Mouse (Mus musculus) C3H10T1/2 (cell line): Measurements from ENCODE around the gene Cox6a1. TPM values are rescaled to one million over a fixed set of nuclear protein-coding genes. Genes with fewer than 3 reads are reported as not detected.

Experiments
- polyA plus RNA-seq, 2 experiments: library from polyadenylated mRNA; unstranded; fragments of >200 nt; fragmentation: generic; extraction: Trizol; gene quantifications; one replicate each; pipeline ENCODE4 v1.2.1; 2012; ENCODE audit warnings: missing spikeins in 2 of 2

Gene Cox6a1
- 1,000 to 10,000 TPM; 1,611 to 2,667 TPM for polyA plus RNA-seq

DNA sequence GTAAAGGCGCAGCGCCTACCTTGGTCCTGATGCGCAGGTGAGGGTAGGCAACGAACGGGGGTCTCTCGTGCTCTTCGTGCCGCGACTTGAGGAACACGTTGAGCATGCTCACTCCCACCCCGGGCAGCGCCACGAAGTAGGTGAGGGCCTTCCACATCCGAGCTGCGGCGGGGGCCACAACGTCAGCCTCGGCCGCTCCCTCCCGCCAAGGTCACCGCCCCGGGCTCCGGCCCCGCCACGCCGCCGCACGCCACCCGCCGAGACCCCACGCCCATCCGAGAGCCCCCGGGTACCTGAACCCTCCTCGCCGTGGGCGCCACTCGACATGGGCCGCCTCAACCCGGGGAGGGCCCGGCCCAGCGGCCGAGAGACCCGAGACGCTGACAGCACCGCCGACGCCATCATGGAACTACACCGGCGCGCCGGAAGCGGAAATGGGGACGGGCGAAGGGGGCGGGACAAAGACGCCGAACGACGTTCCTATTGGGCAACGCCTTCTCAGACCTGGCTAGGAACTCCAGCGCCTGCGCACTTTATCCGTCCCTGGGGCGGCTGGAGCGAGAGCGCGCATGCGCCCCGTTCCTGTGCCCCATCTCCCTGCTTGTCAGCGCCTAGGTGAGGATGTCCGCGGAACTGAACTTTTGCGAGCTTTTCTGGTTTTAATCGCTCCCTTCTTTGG is at the start of gene Cox6a1:
Cox6a1 (minus strand) TSS at position 436 of the 679 bp plus-strand sequence.

DNA sequence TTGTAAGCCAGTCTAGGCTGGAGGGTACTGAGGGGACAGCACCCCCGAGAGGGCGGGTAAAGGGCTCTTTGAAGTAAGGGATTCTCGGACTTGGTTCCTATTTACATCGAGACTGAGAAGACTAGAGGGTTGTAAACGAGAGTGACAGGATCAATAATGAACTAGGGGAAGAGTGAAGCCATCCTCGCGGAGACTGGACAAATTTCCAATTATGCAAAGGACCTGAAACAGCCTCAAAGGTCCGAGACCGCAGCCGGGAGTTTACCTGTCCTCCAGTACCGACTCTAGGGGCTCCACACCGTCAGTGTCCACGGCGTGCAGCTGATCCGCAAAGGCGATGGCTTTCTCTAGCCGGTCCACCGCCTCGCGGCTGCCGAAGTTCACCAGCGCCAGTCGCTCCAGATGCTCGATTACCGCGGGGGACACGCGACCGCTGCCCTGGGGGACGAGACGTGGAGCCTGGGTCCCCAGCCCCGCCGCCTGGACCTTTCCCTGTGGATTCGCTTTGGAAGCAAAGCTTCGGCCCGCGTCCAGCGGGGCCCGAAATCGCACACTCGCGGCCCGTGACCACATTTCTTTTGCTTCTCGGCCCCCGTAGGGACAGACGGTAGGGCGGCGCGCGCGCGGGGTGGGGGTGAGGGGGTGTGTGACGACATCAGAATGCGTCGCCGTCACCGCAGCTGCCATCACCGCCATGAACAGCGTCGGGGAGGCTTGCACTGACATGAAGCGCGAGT is 8.0 kb downstream of the Cox6a1 start, which contains the start of the genes Gatc and Triap1:
Gatc (minus strand) TSS at position 602 of the 737 bp plus-strand sequence.
Triap1 (plus strand) TSS at position 649 of the 737 bp plus-strand sequence.

GRCm38 (mm10) chr5:115326875-115327609 is 21.7 kb downstream of the Cox6a1 start, which contains the start of gene Srsf9:
Gene Srsf9 (plus strand): TSS chr5:115327177.

GRCm38 (mm10) chr5:115300792-115301614 is 47.8 kb downstream of the Cox6a1 start, which contains the start of gene Dynll1:
Gene Dynll1 (minus strand): TSS chr5:115300999.

Other genes starting within 250 kb of the Cox6a1 start
- gene Acads, start 229.6 kb downstream of the Cox6a1 start, polyA plus RNA-seq, result 10 to 100 TPM; 46.2 to 54.7 TPM
- 10 to 100 TPM; 13.3 to 33.6 TPM for gene Unc119b, start 214.0 kb downstream of the Cox6a1 start, polyA plus RNA-seq
- 10 to 100 TPM; 18.5 to 63.7 TPM for gene Mlec, start 190.8 kb downstream of the Cox6a1 start, polyA plus RNA-seq
- under 1 TPM; 0.04 to 0.15 TPM for gene Cabp1, start 154.6 kb downstream of the Cox6a1 start, polyA plus RNA-seq
- 100 to 1,000 TPM in 1 of 2 experiments, 10 to 100 TPM in 1; 79.2 to 180 TPM for gene Pop5, start 113.1 kb downstream of the Cox6a1 start, polyA plus RNA-seq
- gene Rnf10, start 76.1 kb downstream of the Cox6a1 start, polyA plus RNA-seq, result 100 to 1,000 TPM in 1 of 2 experiments, 10 to 100 TPM in 1; 88.2 to 152 TPM
- 10 to 100 TPM; 11.0 to 18.1 TPM for gene Coq5, start 69.3 kb downstream of the Cox6a1 start, polyA plus RNA-seq
- 100 to 1,000 TPM; 474 to 488 TPM for gene Dynll1, start 48.0 kb downstream of the Cox6a1 start, polyA plus RNA-seq
- gene Srsf9, start 21.8 kb downstream of the Cox6a1 start, polyA plus RNA-seq, result 10 to 100 TPM; 49.7 to 75.2 TPM
- 10 to 100 TPM in 1 of 2 experiments, 1 to 10 TPM in 1; 3.9 to 12.6 TPM for gene Gatc, start 7.8 kb downstream of the Cox6a1 start, polyA plus RNA-seq
- 10 to 100 TPM; 17.9 to 41.0 TPM for gene Triap1, start 7.8 kb downstream of the Cox6a1 start, polyA plus RNA-seq
- under 1 TPM; 0.02 to 0.42 TPM for gene Msi1, start 80.6 kb upstream of the Cox6a1 start, polyA plus RNA-seq
- gene Pla2g1b, start 117.3 kb upstream of the Cox6a1 start, polyA plus RNA-seq, result under 1 TPM in 1 of 2 experiments, not detected in 1; 0.25 TPM
- gene Sirt4, start 135.7 kb upstream of the Cox6a1 start, polyA plus RNA-seq, result 10 to 100 TPM in 1 of 2 experiments, 1 to 10 TPM in 1; 2.2 to 17.1 TPM
- 10 to 100 TPM; 21.6 to 62.7 TPM for gene Pxn, start 157.7 kb upstream of the Cox6a1 start, polyA plus RNA-seq
- 1,000 to 10,000 TPM; 4,412 to 6,933 TPM for gene Rplp0, start 210.5 kb upstream of the Cox6a1 start, polyA plus RNA-seq
- gene Gcn1l1, start 216.3 kb upstream of the Cox6a1 start, polyA plus RNA-seq, result 10 to 100 TPM; 37.3 to 42.7 TPM